Mouse (Mus musculus) brain, embryonic 14.5 days (tissue): ENCODE results near the gene Tns3.

Experiments
- CTCF ChIP-seq: fragments of 200-500 bp; IDR thresholded peaks from 2 replicates; pipeline ENCODE4 v1.5.1; 2012; ENCODE audit warnings: inconsistent platforms, mild to moderate bottlenecking, moderate library complexity, borderline replicate concordance; ENCODE audit not compliant: insufficient read depth, insufficient read length; ENCODE audit errors: extremely low read depth
- POLR2A ChIP-seq: fragments of 200-500 bp; IDR thresholded peaks from 2 replicates; pipeline ENCODE4 v1.6.1; 2012; ENCODE audit warnings: mild to moderate bottlenecking, inconsistent platforms, borderline replicate concordance; ENCODE audit not compliant: poor library complexity, insufficient read depth, insufficient read length, severe bottlenecking; ENCODE audit errors: extremely low read depth

DNA sequence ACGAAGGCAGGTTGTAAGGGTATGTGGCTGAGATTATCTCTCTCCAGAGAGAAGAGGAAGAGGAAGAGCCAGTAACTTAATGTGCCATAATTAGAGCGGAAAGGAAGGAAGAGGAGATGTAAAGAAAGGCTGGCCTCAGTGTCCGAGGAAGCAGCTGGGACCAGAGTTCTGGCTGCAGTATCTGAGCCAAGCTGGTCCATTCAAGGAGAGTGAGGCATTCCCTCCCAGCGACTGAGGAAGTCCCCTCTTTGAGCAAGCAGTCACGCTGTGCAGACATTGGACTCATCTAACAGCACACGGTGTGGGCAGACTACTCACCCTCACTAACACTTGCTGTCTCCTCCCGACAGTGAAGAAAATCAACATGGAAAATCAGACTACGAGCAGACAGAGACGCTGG, 4.5 kb downstream of the Tns3 start:
- TF ChIP-seq CTCF (no peak), POLR2A (no peak)
